Mouse (Mus musculus): ENCODE results near the gene Vmn1r67.

Gene Vmn1r67

DNA sequence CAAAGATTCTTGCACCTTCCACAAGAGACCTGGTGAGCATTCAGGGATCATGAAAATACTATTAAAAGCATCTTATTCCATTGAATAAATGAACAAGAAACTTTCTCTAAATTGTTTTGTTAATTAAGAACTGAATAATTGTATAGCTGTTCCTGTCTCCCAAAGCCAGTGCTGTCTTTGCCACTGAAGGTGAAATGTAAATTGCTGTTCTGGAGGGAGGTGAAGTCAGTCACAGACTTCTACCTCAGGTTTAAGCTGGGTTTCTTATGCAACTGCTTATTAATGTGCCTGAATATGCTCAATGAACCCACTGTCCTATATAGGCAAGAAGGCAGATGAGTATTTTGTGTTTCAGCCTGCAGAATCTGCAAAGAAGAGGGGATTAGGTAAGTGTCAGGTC is at the start of gene Vmn1r67:
TSS of gene Vmn1r67 (plus strand) at position 301 of the 400 bp plus-strand sequence.
- no peak for DNase-seq (ENCODE audit: low read depth, low spot score)

DNA sequence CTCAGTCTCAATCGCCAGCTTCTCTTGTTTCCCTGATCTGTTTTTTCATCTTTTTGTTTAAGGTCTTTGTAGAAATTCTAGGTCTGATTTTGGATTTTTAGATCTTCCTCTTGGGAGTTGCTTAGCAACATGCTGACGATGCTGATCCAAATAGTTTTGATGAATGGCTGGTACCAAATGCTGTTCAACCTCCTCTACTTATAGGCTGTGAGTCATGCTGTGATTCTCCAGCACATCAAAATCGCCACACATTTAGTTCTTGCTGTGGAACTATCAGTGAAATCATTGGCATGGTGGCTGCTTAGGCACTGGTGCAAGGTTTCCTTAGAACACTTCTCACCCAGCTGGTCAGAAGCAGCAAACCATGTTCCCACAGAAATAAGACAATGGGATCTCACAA is 15.0 kb downstream of the Vmn1r67 start:
- no peak for DNase-seq (ENCODE audit: low read depth, low spot score)

- no peak for DNase-seq (ENCODE audit: low read depth, low spot score)
Observed at GRCm38 (mm10) chr7:10479813-10480212, 36.7 kb downstream of the Vmn1r67 start.

GRCm38 (mm10) chr7:10480588-10481233 is 37.6 kb downstream of the Vmn1r67 start:
- peak; percentile 21 for DNase-seq (ENCODE audit: low read depth, low spot score)

DNA sequence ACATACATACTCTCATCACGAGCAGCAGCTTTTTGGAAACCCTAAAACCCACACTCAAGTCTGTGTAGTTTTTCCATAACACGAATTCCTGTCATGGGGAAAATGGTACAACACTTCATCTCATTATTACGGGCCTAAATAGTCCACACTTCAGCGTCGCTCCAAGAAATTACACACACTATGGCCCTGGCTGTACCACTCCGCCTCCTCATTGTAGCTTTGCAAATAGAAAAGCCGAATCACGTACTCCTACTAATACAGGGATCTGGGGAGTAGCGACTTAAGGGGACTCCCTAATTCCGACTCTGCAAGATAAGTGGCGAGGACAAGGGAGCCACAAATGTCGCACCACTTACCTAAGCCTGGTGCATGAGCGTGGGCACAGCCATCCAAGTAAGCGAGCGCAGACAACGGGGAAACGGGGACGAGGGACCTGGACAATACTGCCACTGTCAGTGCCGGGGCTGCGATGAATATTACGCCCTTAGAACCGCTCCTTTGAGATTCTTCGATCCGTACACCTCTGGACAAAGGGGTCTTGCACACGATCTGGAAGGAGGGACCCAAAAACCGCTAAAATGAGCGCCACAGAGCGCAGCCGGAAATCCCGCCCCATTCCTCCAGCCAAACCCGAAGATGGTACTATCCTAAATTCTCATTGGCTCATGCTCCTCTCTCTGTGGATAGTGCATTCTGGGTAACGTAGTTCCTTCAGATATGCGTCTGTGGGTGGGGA is 51.8 kb downstream of the Vmn1r67 start, which contains the start of gene Zik1:
TSS of gene Zik1 (minus strand) at position 609 of the 736 bp plus-strand sequence.
- peak; percentile 88 for DNase-seq (ENCODE audit: low read depth, low spot score)

- no peak for DNase-seq (ENCODE audit: low read depth, low spot score)
Observed at GRCm38 (mm10) chr7:10495578-10495977, 52.4 kb downstream of the Vmn1r67 start.

All from mesoderm, embryonic 11.5 days (tissue).